Mouse (Mus musculus): ENCODE data around the gene Mfsd6.

Mfsd6 gene

DNA sequence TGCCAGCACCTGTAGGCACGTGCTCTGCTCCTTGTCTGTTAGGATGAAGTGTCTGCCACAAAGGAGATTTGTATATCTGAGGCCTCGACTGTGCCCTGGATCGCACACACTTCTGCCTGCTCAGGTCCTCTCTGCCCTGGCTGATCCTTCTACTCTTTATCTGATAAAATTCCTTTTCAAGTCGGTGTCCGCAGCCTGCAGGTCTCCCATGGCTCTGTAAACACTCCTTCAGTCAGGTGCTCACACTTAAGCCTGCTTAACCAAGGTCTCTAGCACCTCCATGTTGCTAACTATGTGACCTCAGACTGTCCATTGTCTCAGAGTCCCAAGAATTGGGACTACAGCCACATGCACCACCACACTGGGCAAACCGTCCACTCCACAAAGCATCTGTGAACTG lies 87.0 kb downstream of the Mfsd6 start:
- no peak for DNase-seq (ENCODE audit: low read depth, low spot score)

- no peak for DNase-seq (ENCODE audit: low read depth, low spot score)
Observed at GRCm38 (mm10) chr1:52639090-52639489, 88.2 kb downstream of the Mfsd6 start.

DNA sequence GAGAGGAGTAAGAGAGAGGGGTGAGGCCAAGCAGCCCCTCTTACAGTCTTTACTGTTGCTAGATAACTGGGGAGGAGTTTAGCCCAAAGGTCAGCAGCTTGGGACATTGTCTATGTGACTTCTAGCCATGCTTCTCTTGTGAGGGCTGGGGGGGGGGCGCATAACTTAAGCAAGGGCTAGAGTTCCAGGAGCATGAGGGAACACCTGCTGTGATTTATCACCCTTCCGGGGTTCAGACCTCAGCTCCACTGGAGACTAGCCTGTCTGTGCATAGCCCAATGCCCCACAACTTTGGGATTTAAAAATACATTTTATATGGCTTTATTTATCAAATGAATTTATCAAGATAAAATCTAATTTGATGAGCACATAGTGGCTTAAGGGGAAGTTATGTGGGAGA lies 89.2 kb downstream of the Mfsd6 start:
- DNase-seq (ENCODE audit: low read depth, low spot score), result no peak

- peak; percentile 35 for DNase-seq (ENCODE audit: low read depth, low spot score)
Observed at GRCm38 (mm10) chr1:52635932-52636331, 91.3 kb downstream of the Mfsd6 start.

- DNase-seq (ENCODE audit: low read depth, low spot score), result no peak
Observed at GRCm38 (mm10) chr1:52634251-52634650, 93.0 kb downstream of the Mfsd6 start.

GRCm38 (mm10) chr1:52631570-52631969 lies 95.7 kb downstream of the Mfsd6 start:
- peak; percentile 43 for DNase-seq (ENCODE audit: low read depth, low spot score)

DNA sequence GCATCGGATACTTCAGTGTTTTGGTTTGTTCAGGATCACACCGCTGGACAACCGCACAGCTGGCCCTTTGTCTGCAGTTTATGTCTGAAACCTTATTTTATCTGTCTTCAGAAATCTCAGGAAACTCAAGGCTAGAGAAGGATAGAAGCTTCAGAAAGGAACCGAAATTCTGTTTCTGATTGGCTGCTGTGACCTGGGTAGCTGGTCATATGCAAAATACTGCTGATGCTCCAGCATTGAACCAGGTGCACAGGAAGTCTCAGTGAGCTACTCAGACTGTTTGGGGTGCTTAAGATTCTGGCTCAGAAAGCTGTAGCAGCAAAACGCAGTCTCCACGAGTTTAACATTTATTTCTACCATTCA lies 96.3 kb downstream of the Mfsd6 start:
- peak; percentile 87 for DNase-seq (ENCODE audit: low read depth, low spot score)

DNA sequence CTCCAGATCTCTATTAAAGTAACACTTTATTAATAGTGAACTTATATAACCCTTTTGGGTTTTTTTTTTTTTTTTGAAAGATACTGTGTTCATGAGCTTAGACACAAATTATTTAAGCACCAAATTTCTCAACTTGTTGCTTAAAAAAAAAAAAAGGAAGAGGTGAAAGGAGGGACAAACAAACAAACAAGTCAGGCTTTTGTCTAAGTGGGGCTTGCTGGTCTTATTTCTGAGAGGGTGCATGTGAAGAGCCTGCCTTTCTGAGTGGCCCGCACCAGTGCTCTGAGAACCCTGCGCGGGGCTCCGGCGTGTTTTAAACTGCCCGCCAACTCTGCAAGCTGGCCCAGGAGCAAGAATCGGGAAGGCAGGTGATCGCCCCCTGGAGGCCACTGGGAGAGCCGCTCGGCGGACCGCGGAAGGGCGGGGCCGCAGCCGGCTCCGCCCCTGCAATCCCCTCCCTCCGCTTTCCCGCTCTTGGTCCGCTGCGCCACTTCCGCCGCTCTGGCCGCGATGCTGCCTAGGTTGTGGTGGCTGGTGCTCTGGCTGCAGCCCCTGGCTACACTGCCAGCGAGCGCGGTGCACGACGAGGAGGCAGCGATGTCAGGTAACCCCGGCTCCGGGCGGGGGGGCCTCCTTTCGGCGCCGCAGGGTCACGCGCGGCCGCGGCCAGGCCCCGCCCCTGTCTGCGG lies 96.9 kb downstream of the Mfsd6 start, which contains the start of gene Nemp2:
TSS of gene Nemp2 (plus strand) at position 456 of the 689 bp plus-strand sequence.
- DNase-seq (ENCODE audit: low read depth, low spot score), result peak; percentile 93

DNA sequence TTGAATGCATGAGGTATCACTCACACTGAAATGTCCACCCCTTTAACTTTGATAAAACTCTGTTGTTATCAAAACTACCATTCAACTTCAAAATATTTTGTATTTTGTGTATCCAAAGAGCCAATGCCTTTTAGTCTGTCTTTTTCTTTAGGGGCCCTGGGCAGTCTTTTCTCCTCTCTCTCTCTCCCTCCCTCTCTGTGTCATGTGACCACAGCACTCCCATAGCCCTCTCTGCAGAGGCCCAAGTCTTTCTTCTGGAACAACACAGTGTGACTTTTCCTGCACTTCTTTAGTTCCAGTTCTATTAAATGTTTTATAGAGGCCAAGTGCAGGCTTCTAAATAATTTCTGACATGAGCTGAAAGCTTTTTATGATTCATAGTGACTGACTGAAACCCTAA lies 106.8 kb downstream of the Mfsd6 start:
- no peak for DNase-seq (ENCODE audit: low read depth, low spot score)

GRCm38 (mm10) chr1:52618217-52618616 lies 109.0 kb downstream of the Mfsd6 start:
- no peak for DNase-seq (ENCODE audit: low read depth, low spot score)

DNA sequence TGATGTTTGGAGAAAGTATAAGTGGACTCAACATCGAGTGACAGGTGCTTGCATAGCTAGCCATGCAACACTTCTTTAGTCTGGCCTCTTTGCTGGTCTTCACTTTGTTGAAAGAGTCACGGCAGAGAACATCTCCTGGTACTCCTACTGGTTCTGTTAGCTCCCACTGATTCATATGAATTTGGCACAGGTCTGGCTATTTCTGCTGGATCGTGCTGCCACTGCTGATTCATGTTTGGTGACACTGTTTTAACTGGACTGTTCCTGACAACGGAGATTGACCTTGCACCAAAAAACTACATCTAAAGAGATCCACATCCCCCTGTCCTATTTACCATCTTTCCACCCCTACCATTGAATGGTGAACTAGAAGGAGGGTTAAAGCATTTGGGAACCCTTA lies 118.8 kb downstream of the Mfsd6 start:
- no peak for DNase-seq (ENCODE audit: low read depth, low spot score)

GRCm38 (mm10) chr1:52607700-52608099 lies 119.6 kb downstream of the Mfsd6 start:
- no peak for DNase-seq (ENCODE audit: low read depth, low spot score)

All from brain, adult 2 months (tissue).